Mouse (Mus musculus): ENCODE results near the gene Luc7l3. TPM values are rescaled to one million over a fixed set of nuclear protein-coding genes. Genes with fewer than 3 reads are reported as not detected.

Gene Luc7l3
- total RNA-seq, 2 experiments from 2014 or later: 93.5 to 132 TPM

DNA sequence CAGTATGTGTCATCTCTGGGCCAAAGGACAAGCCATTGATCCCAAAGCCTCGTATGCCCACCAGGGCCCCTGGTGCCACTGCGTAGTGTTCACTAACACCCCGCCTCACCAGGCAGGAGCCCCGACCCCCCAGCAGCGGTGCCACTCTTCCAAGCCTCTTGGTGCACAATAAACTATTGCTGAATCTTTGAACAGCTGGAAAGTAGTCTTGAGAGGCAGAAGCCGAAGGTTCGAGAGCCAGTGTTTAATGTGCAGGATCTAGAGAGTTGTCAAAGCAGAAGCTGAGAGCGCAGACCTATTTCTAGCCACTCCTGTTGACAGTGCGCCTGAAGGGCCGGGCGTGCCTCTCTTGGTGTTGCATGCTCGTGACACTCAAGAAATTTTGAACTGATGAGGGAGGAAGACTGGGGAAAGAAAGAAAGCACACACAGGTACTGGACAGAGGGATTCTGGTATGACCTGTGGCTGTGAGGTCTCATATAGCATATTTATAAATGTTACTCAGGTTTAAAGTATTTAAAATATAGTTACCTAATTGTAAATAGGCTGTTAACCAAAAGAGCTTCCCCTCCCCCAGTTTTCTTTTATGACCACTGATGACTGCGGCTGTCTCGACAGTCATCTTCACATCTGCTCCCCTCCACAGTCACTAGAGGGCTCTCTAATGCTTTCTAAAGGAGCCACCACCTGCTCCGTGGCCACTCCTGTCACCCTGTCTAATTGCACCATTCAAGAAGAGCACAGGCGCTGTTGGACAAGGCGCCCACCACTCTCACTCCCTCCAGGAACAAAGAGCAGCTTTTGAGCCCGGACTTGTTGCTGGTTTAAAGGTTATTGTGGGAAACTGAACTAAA is 18.2 kb upstream of the Luc7l3 start:
- peak in 1 of 2 experiments; percentile 40 for DNase-seq (ENCODE audit: extremely low spot score in 1 of 2, low spot score in 1 of 2)

DNA sequence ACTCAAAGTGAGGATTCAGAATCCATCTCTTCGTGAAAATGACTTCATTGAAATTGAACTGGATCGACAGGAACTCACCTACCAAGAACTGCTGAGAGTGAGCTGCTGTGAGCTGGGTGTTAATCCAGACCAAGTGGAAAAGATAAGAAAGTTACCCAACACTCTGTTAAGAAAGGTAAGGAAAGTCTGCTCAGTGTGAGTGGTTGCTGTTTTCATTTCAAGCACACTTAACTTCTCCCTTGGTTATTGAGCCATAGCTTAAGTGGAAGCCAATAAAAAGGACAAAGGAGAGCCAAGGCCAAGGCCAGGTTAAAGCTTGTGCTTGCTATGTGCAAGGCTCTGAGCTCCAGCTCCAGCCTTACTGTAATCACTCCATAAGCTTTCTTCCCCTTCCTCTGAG is 16.6 kb upstream of the Luc7l3 start:
- no peak for DNase-seq (ENCODE audit: extremely low spot score in 1 of 2, low spot score in 1 of 2)

DNA sequence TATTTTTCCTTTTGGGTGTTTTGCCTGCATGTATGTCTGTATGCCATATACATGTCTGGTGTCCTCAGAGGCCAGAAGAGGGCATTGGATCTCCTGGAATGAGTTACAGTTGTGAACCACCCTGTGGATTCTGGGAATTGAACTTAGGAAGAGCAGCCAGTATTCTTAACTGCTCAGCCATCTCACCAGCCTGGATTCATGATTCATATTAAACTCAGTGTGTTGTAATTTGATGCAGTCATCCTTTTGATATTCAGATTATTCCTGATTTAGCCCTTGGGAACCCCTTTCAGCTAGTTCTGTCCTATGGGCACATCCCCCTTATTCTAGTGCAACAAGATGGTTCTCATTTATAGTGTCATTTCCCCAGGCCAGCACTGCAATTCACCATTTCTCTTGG is 14.8 kb upstream of the Luc7l3 start:
- no peak for DNase-seq (ENCODE audit: extremely low spot score in 1 of 2, low spot score in 1 of 2)

DNA sequence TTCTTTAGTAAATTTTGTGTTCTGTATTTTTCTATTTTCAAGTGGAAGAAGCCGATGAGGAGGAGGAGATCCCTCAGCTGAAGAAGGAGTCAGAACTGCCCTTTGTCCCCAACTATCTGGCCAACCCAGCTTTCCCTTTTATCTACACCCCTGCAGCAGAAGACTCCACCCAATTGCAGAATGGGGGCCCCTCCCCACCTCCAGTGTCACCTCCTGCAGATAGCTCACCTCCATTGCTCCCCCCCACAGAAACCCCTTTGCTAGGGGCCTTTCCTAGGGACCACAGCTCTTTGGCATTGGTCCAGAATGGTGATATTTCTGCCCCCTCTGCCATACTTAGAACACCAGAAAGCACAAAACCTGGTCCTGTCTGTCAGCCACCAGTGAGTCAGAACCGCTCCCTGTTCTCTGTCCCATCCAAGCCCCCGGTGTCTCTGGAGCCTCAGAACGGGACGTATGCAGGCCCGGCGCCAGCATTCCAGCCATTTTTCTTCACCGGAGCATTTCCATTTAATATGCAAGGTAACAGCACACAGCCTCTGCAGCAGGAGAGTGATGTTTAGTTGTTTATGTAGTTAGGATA is 12.7 kb upstream of the Luc7l3 start:
- no peak for DNase-seq (ENCODE audit: extremely low spot score in 1 of 2, low spot score in 1 of 2)

DNA sequence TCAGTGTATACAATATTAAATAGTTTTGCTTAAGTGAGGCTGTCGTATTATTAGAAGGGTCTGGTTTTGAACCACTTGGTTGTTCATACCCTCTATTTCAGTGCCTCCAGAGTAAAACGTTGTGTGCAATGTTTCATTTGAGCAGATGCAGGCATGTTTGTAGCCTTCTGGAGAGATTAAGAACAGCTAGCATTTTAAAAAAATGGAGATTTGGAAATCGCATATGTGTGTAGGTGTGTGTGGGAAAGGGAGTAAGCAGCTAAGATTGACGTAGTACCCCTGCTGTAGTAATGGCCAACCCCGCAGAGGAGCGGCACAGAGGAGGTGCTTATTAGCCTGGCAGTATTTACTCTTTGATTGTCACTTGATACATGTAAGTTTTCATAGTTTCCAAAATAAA is 10.9 kb upstream of the Luc7l3 start:
- DNase-seq (ENCODE audit: extremely low spot score in 1 of 2, low spot score in 1 of 2): no peak

DNA sequence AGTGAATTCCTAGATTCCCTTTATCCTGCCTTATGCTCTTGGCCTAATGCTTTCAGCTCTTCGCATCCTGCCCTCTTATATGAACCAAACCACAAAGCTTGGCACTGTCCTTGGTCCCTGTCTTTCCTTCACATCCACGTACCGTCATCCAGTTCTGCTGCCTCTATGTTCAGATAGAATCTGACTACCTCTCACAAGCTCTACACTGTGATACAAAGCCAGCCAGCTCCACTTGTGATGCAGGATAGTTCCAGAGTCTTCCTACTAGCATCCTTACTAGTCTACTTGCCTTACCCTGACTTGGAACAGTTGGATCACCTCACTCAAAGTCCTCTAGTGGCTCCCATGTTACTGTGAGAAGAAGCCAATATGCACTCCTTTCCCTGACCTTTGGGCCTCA is 8.4 kb upstream of the Luc7l3 start:
- no peak for DNase-seq (ENCODE audit: extremely low spot score in 1 of 2, low spot score in 1 of 2)

DNA sequence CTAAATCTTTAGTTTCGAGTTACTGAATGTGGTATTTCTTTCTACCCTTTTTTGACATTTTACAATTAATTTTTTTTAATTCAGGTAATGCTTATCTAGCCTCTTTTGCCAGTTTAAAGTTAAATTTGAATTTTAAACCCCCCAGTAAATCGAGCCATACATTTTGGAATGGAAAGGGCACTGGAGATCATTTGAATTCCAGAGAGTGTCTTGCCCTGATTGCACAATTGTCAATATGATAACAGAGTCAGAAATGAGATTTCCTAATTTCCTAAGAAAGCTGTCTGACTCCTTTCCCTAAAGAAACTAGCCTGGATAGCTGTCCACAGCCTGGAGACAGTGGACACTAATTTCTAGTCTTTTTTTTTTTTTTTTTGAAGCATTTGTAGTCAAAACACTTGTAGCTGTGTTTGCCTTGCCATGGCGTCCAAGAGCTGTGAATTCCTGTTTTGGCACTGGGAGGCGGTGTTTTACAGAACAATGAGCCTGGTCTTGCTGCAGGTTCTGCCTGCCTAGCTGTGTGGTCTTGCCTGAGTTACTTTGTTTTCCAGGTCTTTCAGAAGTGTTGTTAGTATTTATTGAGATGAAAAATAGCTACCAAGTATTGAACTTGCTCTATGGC is 7.6 kb upstream of the Luc7l3 start:
- peak in 1 of 2 experiments; percentile 50 for DNase-seq (ENCODE audit: extremely low spot score in 1 of 2, low spot score in 1 of 2)

DNA sequence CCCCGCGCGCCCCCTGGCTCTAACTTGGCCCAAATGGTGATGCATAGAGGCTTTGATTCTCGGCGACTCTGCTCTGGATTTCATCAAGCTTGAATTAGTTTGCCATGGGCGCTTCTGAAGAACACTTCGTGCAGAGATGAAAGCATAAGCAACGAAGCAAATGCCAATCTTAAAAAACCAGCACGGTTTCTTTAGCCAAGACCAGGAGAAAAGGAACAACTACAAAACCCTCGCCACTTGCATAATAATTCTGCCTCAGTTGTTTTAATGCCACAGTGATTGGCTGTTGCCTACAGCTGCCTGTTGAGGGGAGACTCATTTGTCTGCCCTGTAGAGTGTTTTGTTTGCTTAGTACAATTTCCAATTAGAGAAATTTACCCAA is 6.8 kb upstream of the Luc7l3 start:
- DNase-seq (ENCODE audit: extremely low spot score in 1 of 2, low spot score in 1 of 2): no peak

DNA sequence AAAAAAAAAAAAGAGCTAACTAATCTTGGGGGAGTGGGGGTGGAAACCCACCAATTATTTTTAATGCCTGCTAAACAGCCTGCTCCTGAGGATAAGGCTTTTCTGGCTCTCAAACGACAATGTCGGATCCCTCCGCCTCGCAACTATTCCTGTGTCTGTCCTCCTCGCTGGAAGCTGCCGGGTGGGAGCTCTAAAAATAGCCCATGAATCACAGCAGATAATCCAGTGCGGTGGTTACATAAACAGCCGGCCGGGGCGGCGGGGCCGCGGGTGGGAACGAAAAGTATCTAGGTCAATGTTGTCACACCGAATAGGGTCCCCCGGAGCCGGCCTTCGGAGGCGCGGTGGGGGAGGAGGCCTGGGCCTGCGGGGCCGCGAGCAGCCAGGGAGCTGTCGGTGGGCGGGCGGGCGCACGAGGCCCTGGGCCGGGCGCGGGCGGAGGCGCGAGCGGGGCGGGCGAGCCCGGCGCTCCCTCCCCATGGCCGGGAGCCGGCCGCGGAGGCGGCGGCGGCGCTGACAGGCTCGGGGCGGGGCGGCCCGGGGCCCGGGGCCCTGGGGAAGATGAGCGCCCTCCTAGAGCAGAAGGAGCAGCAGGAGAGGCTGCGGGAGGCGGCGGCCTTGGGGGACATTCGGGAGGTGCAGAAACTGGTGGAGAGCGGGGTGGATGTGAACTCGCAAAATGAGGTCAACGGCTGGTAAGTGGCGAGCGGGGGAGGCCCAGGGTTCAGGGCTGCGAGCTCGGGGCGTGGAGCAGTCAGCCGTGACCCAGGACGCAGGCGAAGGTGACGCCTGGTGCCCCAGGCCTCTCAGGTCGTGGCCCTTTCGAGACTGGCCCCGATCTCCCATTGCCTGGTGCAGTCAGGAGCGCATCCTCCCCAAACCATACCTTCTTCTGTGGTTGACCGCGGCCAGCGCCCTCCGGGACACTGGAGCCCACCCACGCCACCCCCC is 6.2 kb upstream of the Luc7l3 start, which contains the start of gene Ankrd40:
Gene Ankrd40, plus strand, starts transcription at position 309 of the 951 bp plus-strand sequence.
- peak; percentile 84 to 95 for DNase-seq (ENCODE audit: extremely low spot score in 1 of 2, low spot score in 1 of 2)

DNA sequence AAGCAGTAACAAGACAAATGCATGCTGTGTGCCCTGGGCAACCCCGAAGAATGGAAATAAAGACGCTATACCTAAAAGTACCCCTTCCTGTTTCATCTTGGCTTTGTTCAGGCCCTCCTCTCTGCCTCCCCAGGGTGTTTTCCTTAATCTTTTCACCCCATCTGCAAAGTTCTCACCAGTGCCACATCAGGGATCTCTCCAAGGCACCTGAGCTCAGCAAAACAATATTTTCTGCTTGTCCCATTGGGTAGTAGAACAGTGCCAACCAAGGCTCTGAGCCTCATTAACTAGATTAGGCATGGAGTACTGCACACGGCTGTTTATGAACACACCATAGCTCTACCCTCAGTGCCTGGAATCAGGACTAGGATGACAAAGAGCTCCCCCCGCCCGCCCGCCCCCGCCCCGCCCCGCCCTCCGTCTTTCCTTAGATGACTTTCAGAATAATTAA is 5.2 kb upstream of the Luc7l3 start:
- DNase-seq (ENCODE audit: extremely low spot score in 1 of 2, low spot score in 1 of 2): no peak

DNA sequence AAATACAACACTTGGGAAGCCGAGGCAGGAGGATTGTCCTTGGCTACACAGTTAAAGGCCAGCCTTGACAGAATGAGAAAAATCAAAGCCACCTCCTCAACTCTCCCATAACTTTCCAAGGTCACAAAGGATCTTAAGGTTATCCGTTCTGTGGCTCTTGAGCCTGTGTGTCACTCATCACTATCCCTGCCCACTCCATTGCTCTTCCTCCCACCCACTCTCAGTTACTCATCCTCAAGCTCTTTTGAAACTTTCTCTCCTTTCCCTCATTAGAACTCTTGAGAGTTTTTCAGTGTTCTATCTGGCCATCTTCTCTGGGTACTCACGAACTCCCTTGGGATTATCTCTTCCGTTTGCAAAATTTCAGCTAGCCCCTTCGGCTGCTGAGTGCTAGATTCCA is 2.8 kb upstream of the Luc7l3 start:
- DNase-seq (ENCODE audit: extremely low spot score in 1 of 2, low spot score in 1 of 2): no peak

DNA sequence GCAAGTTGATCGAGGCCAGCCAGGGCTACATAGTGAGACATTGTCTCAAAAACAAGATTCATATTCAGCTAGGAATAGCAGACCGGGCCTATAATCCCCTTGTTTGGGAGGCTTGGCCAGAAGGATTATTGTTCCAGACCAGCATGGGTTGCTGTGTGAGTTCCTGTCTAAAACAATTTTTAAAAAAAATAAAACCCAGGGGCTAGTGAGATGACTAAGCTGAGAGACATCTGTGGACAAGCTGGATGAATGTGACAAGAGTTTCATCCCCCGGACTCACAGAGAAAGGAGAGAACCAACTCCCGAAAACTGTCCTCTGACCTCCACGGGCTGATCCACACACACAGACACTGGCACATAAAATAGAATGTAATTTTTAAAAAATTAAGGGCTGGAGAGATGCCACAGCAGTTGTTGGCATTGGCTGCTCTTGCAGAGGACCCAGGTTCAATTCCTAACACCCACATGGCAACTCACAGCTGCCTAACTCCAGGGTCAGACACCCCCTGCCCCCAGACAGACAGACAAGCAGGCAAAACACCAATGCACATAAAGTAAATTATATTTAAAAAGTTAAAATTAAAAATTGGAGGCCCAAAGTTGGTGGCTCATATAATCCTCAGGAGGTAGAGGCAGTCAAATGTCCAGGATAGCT is 1.6 kb upstream of the Luc7l3 start:
- no peak for DNase-seq (ENCODE audit: extremely low spot score in 1 of 2, low spot score in 1 of 2)

DNA sequence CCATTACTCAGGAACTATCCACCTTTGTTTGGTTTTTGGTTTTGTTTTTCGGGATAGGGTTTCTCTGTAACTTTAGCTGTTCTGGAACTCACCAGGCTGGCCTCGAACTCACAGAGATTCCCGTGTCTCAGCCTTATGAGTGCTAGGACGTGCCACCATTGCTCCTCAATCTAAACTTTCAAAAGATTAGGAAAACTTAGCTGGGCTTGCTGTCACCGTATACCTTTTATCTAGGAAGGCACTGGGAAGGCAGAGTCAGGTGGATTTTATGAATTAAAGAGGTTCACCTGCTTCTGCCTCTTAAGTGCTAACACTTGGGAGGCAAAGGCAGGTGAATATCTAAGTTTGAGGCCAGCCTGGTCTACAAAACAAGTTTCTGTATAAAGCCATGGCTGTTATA is 848 bp upstream of the Luc7l3 start:
- DNase-seq (ENCODE audit: extremely low spot score in 1 of 2, low spot score in 1 of 2): no peak

DNA sequence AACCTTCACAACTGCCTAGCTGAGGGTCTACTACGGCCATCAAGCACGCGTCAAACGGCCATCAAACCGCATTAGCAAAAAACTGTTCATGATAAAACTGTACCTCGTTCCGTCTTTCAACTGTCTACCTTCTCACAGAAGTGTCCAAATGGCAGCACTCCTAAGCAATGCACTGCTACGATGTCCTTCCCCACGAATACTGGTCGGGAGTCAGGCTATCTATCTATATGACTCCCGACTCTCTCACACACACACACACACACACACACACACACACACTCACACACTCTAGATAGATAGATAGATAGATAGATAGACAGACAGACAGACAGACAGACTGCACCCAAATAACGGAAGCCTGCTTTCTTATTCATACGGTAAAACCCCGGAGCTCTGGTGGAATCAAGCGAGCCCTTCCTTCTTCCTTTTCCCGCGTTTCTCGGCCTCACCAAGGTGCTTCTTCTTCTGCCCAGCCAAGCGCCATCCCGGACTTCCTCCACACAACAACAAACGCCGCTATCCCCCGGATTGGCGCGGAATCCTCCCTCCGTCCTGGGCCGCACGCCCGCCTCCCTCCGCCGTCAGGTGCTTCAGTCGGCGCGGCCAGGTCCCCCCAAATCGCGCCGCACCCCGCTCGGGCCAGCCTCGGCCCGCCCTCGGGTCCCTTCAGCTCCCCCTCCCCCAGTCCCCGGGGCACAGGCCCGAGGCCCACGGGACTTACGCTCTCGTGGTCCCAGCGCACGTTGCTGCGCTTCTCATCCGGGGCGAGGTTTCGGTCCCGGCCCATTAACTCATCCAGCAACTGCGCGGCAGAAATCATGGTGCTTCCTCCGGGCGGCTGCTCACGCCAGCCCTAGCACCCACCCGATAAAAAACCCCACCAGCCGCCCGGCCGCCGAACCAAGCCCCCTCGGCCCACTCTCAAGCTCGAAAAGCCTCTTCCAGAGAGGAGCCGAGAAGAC is 538 bp downstream of the Luc7l3 start:
- DNase-seq (ENCODE audit: extremely low spot score in 1 of 2, low spot score in 1 of 2): peak in 1 of 2 experiments; percentile 29

DNA sequence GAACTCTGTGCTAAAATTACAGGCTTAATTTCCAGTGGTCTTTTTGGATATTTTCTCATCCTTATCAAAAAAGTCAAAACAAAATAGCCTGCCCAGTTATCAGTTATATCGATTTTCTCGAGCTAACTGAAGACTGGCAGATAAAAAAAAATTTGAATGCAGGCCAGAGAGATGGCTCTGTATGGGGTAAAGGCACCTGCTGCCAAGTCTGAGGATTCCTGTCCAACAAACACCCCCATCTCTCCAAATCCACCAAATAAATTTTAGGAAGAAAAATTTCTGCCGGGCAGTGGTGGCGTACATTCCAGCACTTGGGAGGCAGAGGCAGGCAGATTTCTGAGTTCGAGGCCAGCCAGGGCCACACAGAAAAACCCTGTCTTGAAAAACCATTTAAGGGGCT is 3.7 kb downstream of the Luc7l3 start:
- DNase-seq (ENCODE audit: extremely low spot score in 1 of 2, low spot score in 1 of 2): no peak

DNA sequence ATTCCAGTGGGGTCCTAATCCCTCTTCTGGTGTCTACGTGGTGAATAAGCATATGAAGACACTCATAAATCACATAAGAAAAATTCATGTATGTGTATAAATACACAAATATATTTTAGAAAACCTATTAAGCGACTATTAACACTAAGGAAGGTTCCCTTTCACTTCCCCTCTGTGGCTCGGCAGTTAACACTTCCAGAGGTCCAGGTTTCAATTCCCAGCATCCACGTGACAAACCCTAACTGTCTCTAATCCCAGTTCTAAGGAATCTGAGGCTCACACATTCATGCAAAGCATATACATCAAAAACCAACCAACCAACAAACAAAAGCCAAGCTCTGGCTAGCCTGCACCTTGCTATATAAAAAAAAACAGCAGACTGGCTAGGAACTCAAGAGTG is 4.3 kb downstream of the Luc7l3 start:
- DNase-seq (ENCODE audit: extremely low spot score in 1 of 2, low spot score in 1 of 2): no peak

DNA sequence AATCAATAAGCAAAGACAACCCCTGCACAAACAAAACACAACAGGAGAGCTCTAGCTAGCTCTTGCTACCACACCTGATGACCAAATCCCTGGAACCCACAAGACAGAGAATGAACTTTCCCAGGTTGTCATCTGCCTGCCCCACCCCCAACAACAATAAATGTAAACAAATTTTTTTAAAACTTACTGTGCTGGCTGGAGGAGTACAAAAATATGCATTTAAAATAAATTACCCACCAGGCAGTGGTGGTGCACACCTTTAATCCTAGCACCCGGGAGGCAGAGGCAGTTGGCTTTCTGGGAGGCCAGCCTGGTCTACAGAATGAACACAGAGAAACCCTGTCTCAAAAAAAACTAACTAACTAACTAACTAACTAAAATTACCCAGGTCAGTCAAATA is 4.8 kb downstream of the Luc7l3 start:
- no peak for DNase-seq (ENCODE audit: extremely low spot score in 1 of 2, low spot score in 1 of 2)

DNA sequence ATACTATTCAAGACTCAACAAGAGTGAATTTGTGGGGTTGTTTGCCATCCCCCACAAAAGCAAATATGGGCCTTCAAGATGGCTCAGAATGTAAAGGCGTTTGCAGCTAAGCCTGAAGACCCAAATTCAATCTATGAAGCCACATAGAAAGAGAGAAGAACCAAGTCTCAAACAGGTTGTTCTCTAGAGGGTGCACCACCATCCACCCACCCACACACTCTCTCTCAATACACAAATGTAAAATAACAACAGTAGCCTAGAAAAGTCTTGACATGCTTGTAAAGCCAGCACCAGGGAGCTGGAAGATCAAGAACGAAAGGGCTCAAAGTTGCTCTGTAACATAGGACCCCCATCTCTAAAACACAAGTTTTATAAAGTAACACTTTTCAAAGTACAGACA is 5.3 kb downstream of the Luc7l3 start:
- DNase-seq (ENCODE audit: extremely low spot score in 1 of 2, low spot score in 1 of 2): no peak

DNA sequence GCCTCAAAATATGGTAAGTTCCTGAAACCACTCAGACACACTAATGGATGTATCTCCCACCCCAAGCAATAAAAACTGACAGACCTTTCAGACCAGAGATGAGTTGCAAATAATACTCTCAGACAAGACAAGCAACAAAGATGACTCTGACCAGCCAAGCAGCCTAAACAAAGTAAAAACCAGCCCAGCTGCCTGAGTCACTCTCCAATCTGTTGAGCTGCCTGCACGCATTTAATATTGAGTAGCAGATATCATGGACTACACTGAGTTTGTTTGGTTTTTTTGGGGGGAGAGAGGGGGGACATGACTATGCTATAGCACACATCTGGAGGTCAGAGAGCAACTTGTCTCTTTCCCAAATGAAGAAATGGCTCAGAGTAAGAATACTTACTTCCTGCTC is 6.5 kb downstream of the Luc7l3 start:
- no peak for DNase-seq (ENCODE audit: extremely low spot score in 1 of 2, low spot score in 1 of 2)

Measured in layer of hippocampus, postnatal 25 days (tissue).